Mouse (Mus musculus): Measurements from ENCODE around the gene Zcwpw1. TPM values are rescaled to one million over a fixed set of nuclear protein-coding genes. Genes with fewer than 3 reads are reported as not detected.

The Zcwpw1 gene
- polyA plus RNA-seq, 1 experiment from 2014 or later, result 13.9 TPM

Other genes with a start within 250 kb of the Zcwpw1 start
- gene Actl6b, start 234.3 kb upstream of the Zcwpw1 start, polyA plus RNA-seq (2016; fragmentation: Nextera tagmentation; extraction: Ambion mirVana), result 10.3 and 47.6 TPM in 2 replicates
- 1.7 and 4.9 TPM in 2 replicates for gene Tfr2, start 218.0 kb upstream of the Zcwpw1 start, polyA plus RNA-seq (2016; fragmentation: Nextera tagmentation; extraction: Ambion mirVana)
- 15.2 and 27.5 TPM in 2 replicates for gene Mospd3, start 186.7 kb upstream of the Zcwpw1 start, polyA plus RNA-seq (2016; fragmentation: Nextera tagmentation; extraction: Ambion mirVana)
- 72.2 and 95.5 TPM in 2 replicates for gene Pcolce, start 174.0 kb upstream of the Zcwpw1 start, polyA plus RNA-seq (2016; fragmentation: Nextera tagmentation; extraction: Ambion mirVana)
- 0.30 TPM in 2 replicates for gene Fbxo24, start 158.8 kb upstream of the Zcwpw1 start, polyA plus RNA-seq (2016; fragmentation: Nextera tagmentation; extraction: Ambion mirVana)
- 35.3 and 39.7 TPM in 2 replicates for gene Lrch4, start 158.7 kb upstream of the Zcwpw1 start, polyA plus RNA-seq (2016; fragmentation: Nextera tagmentation; extraction: Ambion mirVana)
- 14.1 and 14.9 TPM in 2 replicates for gene Gm20605, start 158.6 kb upstream of the Zcwpw1 start, polyA plus RNA-seq (2016; fragmentation: Nextera tagmentation; extraction: Ambion mirVana)
- 7.1 and 7.8 TPM in 2 replicates for gene Sap25, start 146.5 kb upstream of the Zcwpw1 start, polyA plus RNA-seq (2016; fragmentation: Nextera tagmentation; extraction: Ambion mirVana)
- gene Irs3, start 142.1 kb upstream of the Zcwpw1 start, polyA plus RNA-seq (2016; fragmentation: Nextera tagmentation; extraction: Ambion mirVana), result 0.42 and 0.67 TPM in 2 replicates
- gene Agfg2, start 103.1 kb upstream of the Zcwpw1 start, polyA plus RNA-seq (2016; fragmentation: Nextera tagmentation; extraction: Ambion mirVana), result 25.9 and 27.6 TPM in 2 replicates
- 4.7 and 9.5 TPM in 2 replicates for gene Nyap1, start 46.2 kb upstream of the Zcwpw1 start, polyA plus RNA-seq (2016; fragmentation: Nextera tagmentation; extraction: Ambion mirVana)
- 82.5 and 86.0 TPM in 2 replicates for gene Tsc22d4, start 42.1 kb upstream of the Zcwpw1 start, polyA plus RNA-seq (2016; fragmentation: Nextera tagmentation; extraction: Ambion mirVana)
- gene Ppp1r35, start 8.9 kb upstream of the Zcwpw1 start, polyA plus RNA-seq (2016; fragmentation: Nextera tagmentation; extraction: Ambion mirVana), result 51.4 and 78.3 TPM in 2 replicates
- gene Mepce, start 143 bp upstream of the Zcwpw1 start, polyA plus RNA-seq (2016; fragmentation: Nextera tagmentation; extraction: Ambion mirVana), result 12.6 TPM in 2 replicates
- 0.21 and 0.29 TPM in 2 replicates for gene Pilra, start 48.5 kb downstream of the Zcwpw1 start, polyA plus RNA-seq (2016; fragmentation: Nextera tagmentation; extraction: Ambion mirVana)
- gene Pilrb1, start 70.3 kb downstream of the Zcwpw1 start, polyA plus RNA-seq (2016; fragmentation: Nextera tagmentation; extraction: Ambion mirVana), result not detected in 2 replicates
- 0.37 TPM in 1 of 2 replicates, not detected in the other for gene Pilrb2, start 84.0 kb downstream of the Zcwpw1 start, polyA plus RNA-seq (2016; fragmentation: Nextera tagmentation; extraction: Ambion mirVana)
- not detected in 2 replicates for gene Cyp3a13, start 133.8 kb downstream of the Zcwpw1 start, polyA plus RNA-seq (2016; fragmentation: Nextera tagmentation; extraction: Ambion mirVana)
- 0.10 and 0.30 TPM in 2 replicates for gene Gjc3, start 175.3 kb downstream of the Zcwpw1 start, polyA plus RNA-seq (2016; fragmentation: Nextera tagmentation; extraction: Ambion mirVana)
- not detected in 2 replicates for gene Azgp1, start 193.7 kb downstream of the Zcwpw1 start, polyA plus RNA-seq (2016; fragmentation: Nextera tagmentation; extraction: Ambion mirVana)
- not detected in 2 replicates for gene Smok3a, start 233.5 kb downstream of the Zcwpw1 start, polyA plus RNA-seq (2016; fragmentation: Nextera tagmentation; extraction: Ambion mirVana)
- gene Smok3b, start 233.6 kb downstream of the Zcwpw1 start, polyA plus RNA-seq (2016; fragmentation: Nextera tagmentation; extraction: Ambion mirVana), result not detected in 2 replicates